Mouse (Mus musculus) lung, embryonic 16.5 days (tissue): ENCODE results near the gene 4833439L19Rik. TPM values are rescaled to one million over a fixed set of nuclear protein-coding genes. Genes with fewer than 3 reads are reported as not detected.
A peak's percentile ranks its signal among the peaks of the same experiment; 100 is the strongest.
"Not testable (repeated sequence)": the region's sequence is repeated elsewhere in the genome, so short reads cannot be mapped to it uniquely, and the experiment has no call there.

Experiments used
- ATAC-seq: fragments of 200-750 bp; cut with Nextera tagmentation; 2 replicates; pipeline ENCODE4 v1.8.0; 2017; ENCODE audit warnings: low read depth, mild to moderate bottlenecking, moderate library complexity
- H3K27ac ChIP-seq: fragments of 300-500 bp; sonication (generic); 2 replicates; pipeline ENCODE4 v1.5.1; 2014; ENCODE audit warnings: mild to moderate bottlenecking, control low read depth, low read length
- H3K27me3 ChIP-seq: fragments of 300-500 bp; sonication (generic); 2 replicates; pipeline ENCODE4 v1.6.1; 2014; ENCODE audit warnings: low read depth, low read length, mixed read lengths; ENCODE audit not compliant: control insufficient read depth, insufficient read depth
- H3K36me3 ChIP-seq: fragments of 300-500 bp; sonication (generic); 2 replicates; pipeline ENCODE4 v1.6.1; 2014; ENCODE audit warnings: low read length; ENCODE audit not compliant: control insufficient read depth, insufficient read depth
- H3K4me1 ChIP-seq: fragments of 300-500 bp; sonication (generic); replicated peaks from 2 replicates; pipeline ENCODE4 v1.6.1; 2014; ENCODE audit warnings: low read length, mixed read lengths; ENCODE audit not compliant: control insufficient read depth, insufficient read depth
- H3K4me2 ChIP-seq: fragments of 300-500 bp; sonication (generic); 2 replicates; pipeline ENCODE4 v1.6.1; 2014; ENCODE audit warnings: low read depth, low read length, control low read depth
- H3K4me3 ChIP-seq: fragments of 300-500 bp; sonication (generic); 2 replicates; pipeline ENCODE4 v1.5.1; 2014; ENCODE audit warnings: mild to moderate bottlenecking, low read length, control low read depth
- H3K9ac ChIP-seq: fragments of 300-500 bp; sonication (generic); 2 replicates; pipeline ENCODE4 v1.6.1; 2014; ENCODE audit warnings: low read length, control low read depth
- H3K9me3 ChIP-seq: fragments of 300-500 bp; sonication (generic); 2 replicates; pipeline ENCODE4 v1.6.1; 2016; ENCODE audit warnings: low read length; ENCODE audit not compliant: control insufficient read depth
- WGBS: fragments of 180-500 bp; shearing (Covaris S2); extraction: QIAGEN DNeasy Blood & Tissue Kit; methylation state at CpG from one replicate; pipeline ENCODE4 v1.1.7; 2014; 5-methylcytosine and 5-hydroxymethylcytosine counted together
- polyA plus RNA-seq: library from polyadenylated mRNA; unstranded; fragments of >200 nt; fragmentation: Nextera tagmentation; extraction: Ambion mirVana; gene quantifications from 2 replicates; pipeline ENCODE4 v1.2.1, GENCODE M21; 2015

The 4833439L19Rik gene
- 129 and 130 TPM in 2 replicates for polyA plus RNA-seq

GRCm38 (mm10) chr13:54565201-54565581 is at the start of gene 4833439L19Rik:
TSS of gene 4833439L19Rik (minus strand) at chr13:54565435.
- H3K27me3 ChIP-seq, result no peaks in the 10 kb centered on the region
- peak within 1 kb of the TSS; percentile 95 for H3K4me3 ChIP-seq
- H3K9ac ChIP-seq, result peak within 1 kb of the TSS; percentile 95
- peak; percentile 98 for ATAC-seq
- under 1% methylated on average over 23 of the region's 27 CpGs for WGBS
- H3K9me3 ChIP-seq, result no peaks in the 10 kb centered on the region
- peak within 1 kb of the TSS; percentile 89 for H3K4me2 ChIP-seq
- peaks cover 12% of the 10 kb centered on the region; the same call in 1 of the 2 replicates for H3K36me3 ChIP-seq
- peak within 1 kb of the TSS; percentile 43; the same call in 1 of the 2 replicates for H3K27ac ChIP-seq
- H3K4me1 ChIP-seq, result peaks cover 8% of the 10 kb centered on the region

GRCm38 (mm10) chr13:54613141-54613540 is 47.9 kb upstream of the 4833439L19Rik start:
- not testable (repeated sequence) for H3K36me3 ChIP-seq, ATAC-seq, H3K9me3 ChIP-seq, H3K4me2 ChIP-seq, H3K27ac ChIP-seq, H3K9ac ChIP-seq, H3K4me3 ChIP-seq, H3K4me1 ChIP-seq, H3K27me3 ChIP-seq
- 89% methylated on average over 8 of the region's 8 CpGs for WGBS

- Histone ChIP-seq H3K9me3 (no peaks in the 10 kb centered on the region), H3K27me3 (no peaks in the 10 kb centered on the region), H3K27ac (peak within 1 kb of the TSS; percentile 45), H3K9ac (peak within 1 kb of the TSS; percentile 85), H3K4me3 (peak within 1 kb of the TSS; percentile 74), H3K4me1 (peaks cover 10% of the 10 kb centered on the region; the same call in 1 of the 2 replicates), H3K4me2 (peak within 1 kb of the TSS; percentile 83), H3K36me3 (no peaks in the 10 kb centered on the region)
- WGBS, result under 1% methylated on average over 66 of the region's 66 CpGs
- ATAC-seq, result peak; percentile 86
Observed at GRCm38 (mm10) chr13:54610972-54611754, 45.9 kb upstream of the 4833439L19Rik start, which contains the start of gene Cltb. TSS of gene Cltb (minus strand) at chr13:54611344.

- H3K36me3 ChIP-seq, result no peaks in the 10 kb centered on the region
- no peaks in the 10 kb centered on the region for H3K27me3 ChIP-seq
- WGBS, result 12% methylated on average over 13 of the region's 13 CpGs
- H3K9me3 ChIP-seq, result no peaks in the 10 kb centered on the region
- peak; percentile 32 for ATAC-seq
- peaks cover 10% of the 10 kb centered on the region; the same call in 1 of the 2 replicates for H3K4me1 ChIP-seq
- H3K9ac ChIP-seq, result peak overlapping the region; percentile 85
- peak overlapping the region; percentile 45 for H3K27ac ChIP-seq
- peak overlapping the region; percentile 83 for H3K4me2 ChIP-seq
- peak overlapping the region; percentile 74 for H3K4me3 ChIP-seq
Observed at GRCm38 (mm10) chr13:54610613-54610971, 45.4 kb upstream of the 4833439L19Rik start.

GRCm38 (mm10) chr13:54609301-54609700 is 44.1 kb upstream of the 4833439L19Rik start:
- Histone ChIP-seq H3K4me1 (peaks cover 10% of the 10 kb centered on the region; the same call in 1 of the 2 replicates), H3K4me2 (no peak overlapping the region), H3K27me3 (no peaks in the 10 kb centered on the region), H3K27ac (no peak overlapping the region), H3K4me3 (no peak overlapping the region), H3K9me3 (no peaks in the 10 kb centered on the region), H3K36me3 (no peaks in the 10 kb centered on the region), H3K9ac (no peak overlapping the region)
- 36% methylated on average over 1 of the region's 1 CpGs for WGBS
- no peak for ATAC-seq

GRCm38 (mm10) chr13:54608666-54609065 is 43.4 kb upstream of the 4833439L19Rik start:
- H3K9ac ChIP-seq, result no peak overlapping the region

GRCm38 (mm10) chr13:54608002-54608401 is 42.8 kb upstream of the 4833439L19Rik start:
- Histone ChIP-seq H3K27me3 (no peaks in the 10 kb centered on the region), H3K4me2 (no peak overlapping the region), H3K9ac (no peak overlapping the region), H3K4me1 (peaks cover 10% of the 10 kb centered on the region; the same call in 1 of the 2 replicates), H3K4me3 (no peak overlapping the region), H3K36me3 (no peaks in the 10 kb centered on the region), H3K9me3 (no peaks in the 10 kb centered on the region), H3K27ac (no peak overlapping the region)
- 74% methylated on average over 3 of the region's 3 CpGs for WGBS
- ATAC-seq, result no peak

More at GRCm38 (mm10) chr13:54608666-54609065, 43.4 kb upstream of the 4833439L19Rik start:
- Histone ChIP-seq H3K4me3 (no peak overlapping the region), H3K36me3 (no peaks in the 10 kb centered on the region), H3K4me2 (no peak overlapping the region), H3K4me1 (peaks cover 10% of the 10 kb centered on the region; the same call in 1 of the 2 replicates), H3K27ac (no peak overlapping the region), H3K27me3 (no peaks in the 10 kb centered on the region), H3K9me3 (no peaks in the 10 kb centered on the region)
- WGBS, result 40% methylated on average over 8 of the region's 8 CpGs
- ATAC-seq, result no peak

- no peak for ATAC-seq
- WGBS, result 60% methylated on average over 5 of the region's 5 CpGs
- Histone ChIP-seq H3K36me3 (no peaks in the 10 kb centered on the region), H3K4me1 (peaks cover 10% of the 10 kb centered on the region; the same call in 1 of the 2 replicates), H3K9me3 (no peaks in the 10 kb centered on the region), H3K27me3 (no peaks in the 10 kb centered on the region), H3K27ac (no peak overlapping the region), H3K4me3 (no peak overlapping the region), H3K9ac (no peak overlapping the region), H3K4me2 (no peak overlapping the region)
Observed at GRCm38 (mm10) chr13:54607204-54607603, 42.0 kb upstream of the 4833439L19Rik start.

- H3K9ac ChIP-seq, result no peak overlapping the region
- no peak for ATAC-seq
- H3K4me2 ChIP-seq, result no peak overlapping the region
- H3K36me3 ChIP-seq, result no peaks in the 10 kb centered on the region
- H3K4me3 ChIP-seq, result no peak overlapping the region
- no peaks in the 10 kb centered on the region for H3K9me3 ChIP-seq
- H3K27ac ChIP-seq, result no peak overlapping the region
- H3K4me1 ChIP-seq, result peaks cover 6% of the 10 kb centered on the region; the same call in 1 of the 2 replicates
- WGBS, result 54% methylated on average over 5 of the region's 5 CpGs
- no peaks in the 10 kb centered on the region for H3K27me3 ChIP-seq
Observed at GRCm38 (mm10) chr13:54605426-54605825, 40.2 kb upstream of the 4833439L19Rik start.
